Mouse (Mus musculus) C2C12 (cell line): ENCODE data around the gene Arhgap23. TPM values are rescaled to one million over a fixed set of nuclear protein-coding genes. Genes with fewer than 3 reads are reported as not detected.
A peak's percentile ranks its signal among the peaks of the same experiment; 100 is the strongest.

Experiments
- H3K27me3 ChIP-seq: one replicate; pipeline ENCODE4 v1.6.1; 2011; ENCODE audit not compliant: control insufficient read depth, insufficient read depth, insufficient read length
- H3K36me3 ChIP-seq: one replicate; pipeline ENCODE4 v1.6.1; 2011; ENCODE audit not compliant: control insufficient read depth, insufficient read depth
- H3K4me3 ChIP-seq: one replicate; pipeline ENCODE4 v1.5.1; 2011; ENCODE audit warnings: mild to moderate bottlenecking, control low read depth; ENCODE audit not compliant: poor library complexity, insufficient read depth, severe bottlenecking
- H3K79me2 ChIP-seq: one replicate; pipeline ENCODE4 v1.6.1; 2011; ENCODE audit not compliant: control insufficient read depth, insufficient read depth
- H3K79me3 ChIP-seq: one replicate; pipeline ENCODE4 v1.6.1; 2011; ENCODE audit warnings: low read depth, control low read depth
- H3ac ChIP-seq: one replicate; pipeline ENCODE3; 2011; ENCODE audit warnings: low read depth; ENCODE audit not compliant: control insufficient read depth, insufficient read length
- CEBPB ChIP-seq: IDR thresholded peaks from one replicate; pipeline ENCODE4 v1.6.1; 2011; ENCODE audit warnings: low read depth, mild to moderate bottlenecking, control low read depth, moderate library complexity
- CTCF ChIP-seq: IDR thresholded peaks from one replicate; pipeline ENCODE4 v1.5.1; 2011; ENCODE audit not compliant: control insufficient read depth, insufficient read depth, insufficient read length
- FOSL1 ChIP-seq: IDR thresholded peaks from one replicate; pipeline ENCODE4 v1.8.0; 2011; ENCODE audit warnings: mild to moderate bottlenecking, low read length; ENCODE audit not compliant: poor library complexity, insufficient read depth, severe bottlenecking
- MAX ChIP-seq: IDR thresholded peaks from one replicate; pipeline ENCODE4 v1.6.1; 2011; ENCODE audit warnings: mild to moderate bottlenecking, control low read depth
- MYOD1 ChIP-seq: IDR thresholded peaks from one replicate; pipeline ENCODE4 v1.6.1; 2011; ENCODE audit warnings: low read depth; ENCODE audit not compliant: control insufficient read depth, insufficient read length
- MYOG ChIP-seq: IDR thresholded peaks from one replicate; pipeline ENCODE4 v1.6.1; 2011; ENCODE audit not compliant: control insufficient read depth, insufficient read length; ENCODE audit errors: extremely low read depth
- USF1 ChIP-seq: IDR thresholded peaks from one replicate; pipeline ENCODE4 v1.6.1; 2011; ENCODE audit warnings: low read depth, mild to moderate bottlenecking, control low read depth, moderate library complexity
- polyA plus RNA-seq: library from polyadenylated mRNA; unstranded; fragments of >200 nt; fragmentation: generic; extraction: Trizol; gene quantifications from one replicate; pipeline ENCODE4 v1.2.1, GENCODE M21; 2012; ENCODE audit warnings: missing spikeins

Gene Arhgap23
- polyA plus RNA-seq, 1 experiment = 23.9 TPM

DNA sequence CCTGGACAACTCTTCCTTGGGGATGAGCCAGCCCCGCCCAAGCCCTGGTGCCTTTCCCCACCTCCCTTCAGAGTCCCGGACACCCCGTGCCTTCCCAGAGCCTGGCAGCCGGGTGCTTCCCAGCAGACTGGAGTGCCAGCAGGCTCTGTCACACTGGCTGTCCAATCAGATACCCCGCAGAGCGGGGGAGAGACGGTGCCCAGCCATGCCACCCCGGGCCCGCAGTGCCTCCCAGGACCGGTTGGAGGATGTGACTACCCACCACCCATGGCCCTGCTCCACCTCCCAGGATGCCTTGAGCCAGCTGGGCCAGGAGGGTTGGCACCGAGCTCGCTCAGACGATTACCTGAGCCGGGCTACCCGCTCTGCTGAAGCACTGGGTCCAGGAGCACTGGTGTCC is 36.3 kb downstream of the Arhgap23 start:
- peaks cover 83% of the 10 kb centered on the region for H3K36me3 ChIP-seq
- no peaks in the 10 kb centered on the region for H3K27me3 ChIP-seq
- peaks cover 25% of the 10 kb centered on the region for H3K79me3 ChIP-seq
- H3K4me3 ChIP-seq = peak overlapping the region; percentile 51
- no peak overlapping the region for H3ac ChIP-seq
- no peak for TF ChIP-seq MYOG
- no peak for TF ChIP-seq CTCF
- no peak for TF ChIP-seq MYOD1
- no peak for TF ChIP-seq USF1
- no peak for TF ChIP-seq CEBPB
- no peak for TF ChIP-seq MAX
- TF ChIP-seq FOSL1 = no peak
- H3K79me2 ChIP-seq = peaks cover 58% of the 10 kb centered on the region

DNA sequence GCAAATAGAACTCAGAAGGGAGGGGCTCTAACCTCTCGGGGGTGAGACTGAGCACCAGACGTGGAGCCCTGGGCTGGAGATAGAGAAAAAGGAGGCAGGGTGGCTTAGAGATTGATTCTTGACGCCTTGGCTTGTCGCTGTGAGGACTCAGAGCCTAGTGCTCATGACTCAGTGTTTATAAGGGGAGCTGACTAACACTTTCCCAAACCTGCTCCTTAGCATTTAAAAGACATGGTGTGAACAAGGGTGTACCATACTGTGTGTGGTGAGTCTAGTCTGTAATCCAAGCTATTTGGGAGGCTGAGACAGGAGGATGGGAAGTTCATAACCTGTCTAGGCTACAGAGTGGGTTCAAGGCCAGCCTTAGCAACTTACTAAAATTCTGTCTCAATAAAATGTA is 41.8 kb downstream of the Arhgap23 start:
- peaks cover 99% of the 10 kb centered on the region for H3K36me3 ChIP-seq
- no peak overlapping the region for H3ac ChIP-seq
- H3K4me3 ChIP-seq = no peak overlapping the region
- H3K79me3 ChIP-seq = peaks cover 16% of the 10 kb centered on the region
- TF ChIP-seq CTCF (no peak), MAX (no peak), CEBPB (no peak), MYOD1 (no peak), USF1 (no peak), MYOG (no peak), FOSL1 (no peak)
- H3K79me2 ChIP-seq = peaks cover 36% of the 10 kb centered on the region
- no peaks in the 10 kb centered on the region for H3K27me3 ChIP-seq

DNA sequence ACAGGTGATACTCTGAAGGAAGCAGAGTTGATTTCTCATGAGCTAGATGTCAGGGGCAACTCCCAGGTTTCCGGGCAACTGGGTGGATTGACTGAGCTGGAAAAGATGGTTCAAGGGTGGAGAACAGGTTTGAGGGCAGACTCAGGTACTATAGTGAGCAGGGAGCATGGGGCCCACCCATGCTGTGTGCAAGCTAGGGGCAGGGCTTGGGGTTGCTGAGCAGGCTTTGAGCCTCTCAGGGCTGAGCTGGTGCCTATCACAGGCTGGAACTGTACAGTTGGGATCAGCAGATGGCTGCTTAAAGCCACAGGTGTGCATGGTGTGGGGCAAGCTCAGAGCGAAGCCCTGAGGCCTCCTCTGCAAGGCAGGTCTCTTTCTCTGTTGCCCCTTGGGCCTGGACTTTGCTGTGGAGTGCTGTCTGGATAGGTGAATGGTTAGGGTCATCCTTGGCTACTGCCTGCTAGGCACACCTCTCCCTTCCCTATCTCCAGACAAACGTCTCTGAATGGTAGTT is 46.0 kb downstream of the Arhgap23 start:
- Histone ChIP-seq H3K36me3 (peaks cover 96% of the 10 kb centered on the region), H3ac (no peak overlapping the region), H3K79me3 (no peaks in the 10 kb centered on the region), H3K4me3 (no peak overlapping the region), H3K79me2 (no peaks in the 10 kb centered on the region), H3K27me3 (no peaks in the 10 kb centered on the region)
- TF ChIP-seq MYOG = no peak
- no peak for TF ChIP-seq MAX
- no peak for TF ChIP-seq USF1
- no peak for TF ChIP-seq MYOD1
- no peak for TF ChIP-seq CEBPB
- TF ChIP-seq FOSL1 = no peak
- TF ChIP-seq CTCF = no peak

DNA sequence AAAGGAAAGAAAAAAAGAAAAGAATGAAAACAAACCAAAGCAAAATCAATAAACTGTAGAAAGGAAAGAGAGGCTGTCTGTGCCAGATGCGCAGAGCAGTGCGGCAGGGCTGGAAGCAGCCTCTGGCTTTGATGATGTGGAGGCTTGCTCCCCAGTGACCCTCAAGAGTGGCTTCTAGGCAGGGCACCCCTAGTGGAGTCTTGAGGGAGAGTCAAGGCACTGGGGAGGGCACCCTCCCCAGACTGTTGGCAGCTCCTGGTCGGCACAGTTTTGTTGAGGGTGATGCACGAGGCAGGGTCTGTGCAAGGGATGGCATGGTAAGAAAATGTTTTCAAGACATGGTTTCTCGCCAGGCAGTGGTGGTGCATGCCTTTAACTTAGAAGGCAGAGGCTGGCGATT is 47.2 kb downstream of the Arhgap23 start:
- H3K27me3 ChIP-seq = no peaks in the 10 kb centered on the region
- TF ChIP-seq CTCF (no peak), USF1 (no peak)
- H3K79me3 ChIP-seq = no peaks in the 10 kb centered on the region
- no peak overlapping the region for H3ac ChIP-seq
- no peak overlapping the region for H3K4me3 ChIP-seq
- peaks cover 94% of the 10 kb centered on the region for H3K36me3 ChIP-seq
- H3K79me2 ChIP-seq = no peaks in the 10 kb centered on the region

DNA sequence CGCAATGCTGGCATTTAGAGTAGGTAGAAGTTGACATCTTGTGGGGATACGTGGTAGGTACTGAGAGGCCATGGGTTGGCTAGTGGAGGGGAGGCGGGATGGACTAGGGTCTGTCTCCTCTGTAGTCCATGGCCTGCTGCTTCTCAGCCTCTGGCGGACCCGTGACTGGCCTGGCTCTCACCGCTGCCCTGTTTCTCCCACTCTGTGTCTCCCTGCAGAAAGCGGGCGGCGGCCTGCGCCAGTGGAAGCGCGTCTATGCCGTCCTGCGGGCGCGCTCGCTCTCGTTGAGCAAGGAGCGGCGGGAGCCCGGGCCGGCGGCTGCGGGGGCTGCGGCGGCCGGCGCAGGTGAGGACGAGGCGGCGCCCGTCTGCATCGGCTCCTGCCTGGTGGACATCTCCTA is 47.8 kb downstream of the Arhgap23 start:
- Histone ChIP-seq H3K79me2 (no peaks in the 10 kb centered on the region), H3K36me3 (peaks cover 90% of the 10 kb centered on the region), H3K27me3 (no peaks in the 10 kb centered on the region), H3K4me3 (no peak overlapping the region), H3ac (no peak overlapping the region), H3K79me3 (no peaks in the 10 kb centered on the region)
- TF ChIP-seq MYOG (no peak), MAX (no peak), USF1 (no peak), MYOD1 (no peak), CEBPB (no peak), CTCF (no peak), FOSL1 (no peak)

DNA sequence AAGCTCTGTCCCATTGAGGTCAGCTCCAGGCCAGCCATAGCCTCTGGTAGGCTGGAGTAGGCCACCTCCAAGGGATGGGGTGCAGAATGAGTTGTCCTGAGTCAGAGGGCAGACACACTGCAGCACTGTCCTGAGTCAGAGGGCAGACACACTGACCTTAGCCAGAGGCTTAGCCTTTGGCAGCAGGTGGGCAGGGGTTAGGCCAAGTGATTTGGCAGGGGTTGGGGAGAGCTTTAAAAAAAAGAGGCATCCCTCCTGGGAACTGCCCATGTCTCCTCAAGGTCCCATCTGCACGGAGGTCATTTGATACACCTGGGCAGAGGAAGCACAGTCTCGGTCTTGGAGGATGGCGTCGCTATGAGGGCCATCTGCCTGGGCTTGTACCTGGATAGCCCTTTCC is 48.7 kb downstream of the Arhgap23 start:
- no peaks in the 10 kb centered on the region for H3K79me3 ChIP-seq
- peaks cover 85% of the 10 kb centered on the region for H3K36me3 ChIP-seq
- H3ac ChIP-seq = no peak overlapping the region
- no peaks in the 10 kb centered on the region for H3K79me2 ChIP-seq
- no peaks in the 10 kb centered on the region for H3K27me3 ChIP-seq
- H3K4me3 ChIP-seq = no peak overlapping the region
- no peak for TF ChIP-seq CEBPB
- TF ChIP-seq MYOG = no peak
- no peak for TF ChIP-seq MYOD1
- TF ChIP-seq MAX = no peak
- TF ChIP-seq FOSL1 = no peak
- no peak for TF ChIP-seq USF1
- TF ChIP-seq CTCF = no peak
